Mouse (Mus musculus) ES-Bruce4 (cell line): ENCODE measurements around the gene C130032M10Rik. TPM values are rescaled to one million over a fixed set of nuclear protein-coding genes. Genes with fewer than 3 reads are reported as not detected.

Experiments used
- H3K27ac ChIP-seq: 2 replicates; pipeline ENCODE4 v1.5.1; 2012; ENCODE audit warnings: low read length, inconsistent platforms; ENCODE audit not compliant: insufficient read depth
- H3K27me3 ChIP-seq: 2 replicates; pipeline ENCODE4 v1.6.1; 2012; ENCODE audit warnings: mild to moderate bottlenecking, low read length, inconsistent platforms; ENCODE audit not compliant: control insufficient read depth, poor library complexity, insufficient read depth, severe bottlenecking
- H3K36me3 ChIP-seq: 2 replicates; pipeline ENCODE4 v1.6.1; 2012; ENCODE audit warnings: inconsistent platforms, mild to moderate bottlenecking, low read length, moderate library complexity; ENCODE audit not compliant: control insufficient read depth, poor library complexity, insufficient read depth, severe bottlenecking
- H3K4me1 ChIP-seq: one replicate; pipeline ENCODE4 v1.8.1; 2011; ENCODE audit warnings: low read length; ENCODE audit not compliant: control insufficient read depth, insufficient read depth
- H3K4me3 ChIP-seq: 2 replicates; pipeline ENCODE4 v1.5.1; 2011; ENCODE audit warnings: low read depth, mild to moderate bottlenecking, low read length
- H3K9ac ChIP-seq: 2 replicates; pipeline ENCODE4 v1.6.1; 2012; ENCODE audit warnings: low read depth, mild to moderate bottlenecking, inconsistent platforms; ENCODE audit not compliant: poor library complexity, severe bottlenecking
- H3K9me3 ChIP-seq: replicated peaks from 2 replicates; pipeline ENCODE4 v1.6.1; 2012; ENCODE audit warnings: mild to moderate bottlenecking, low read length, inconsistent platforms; ENCODE audit not compliant: control insufficient read depth, poor library complexity, insufficient read depth, severe bottlenecking
- CTCF ChIP-seq: IDR thresholded peaks from one replicate; pipeline ENCODE4 v1.8.1; 2011; ENCODE audit warnings: low read depth, low read length
- EP300 ChIP-seq: IDR thresholded peaks from 2 replicates; pipeline ENCODE4 v1.6.1; 2011; ENCODE audit warnings: low read depth, low read length; ENCODE audit not compliant: insufficient read depth
- POLR2A ChIP-seq: IDR thresholded peaks from one replicate; pipeline ENCODE4 v1.8.1; 2011; ENCODE audit warnings: low read length; ENCODE audit not compliant: insufficient read depth
- polyA plus RNA-seq: library from polyadenylated mRNA; stranded (reverse); fragments of >200 nt; gene quantifications from 2 replicates; pipeline ENCODE4 v1.2.4, GENCODE M21; 2011; ENCODE audit warnings: low read depth; ENCODE audit not compliant: missing spikeins, insufficient read depth, insufficient read length

Gene C130032M10Rik
- polyA plus RNA-seq, 1 experiment: not detected

DNA sequence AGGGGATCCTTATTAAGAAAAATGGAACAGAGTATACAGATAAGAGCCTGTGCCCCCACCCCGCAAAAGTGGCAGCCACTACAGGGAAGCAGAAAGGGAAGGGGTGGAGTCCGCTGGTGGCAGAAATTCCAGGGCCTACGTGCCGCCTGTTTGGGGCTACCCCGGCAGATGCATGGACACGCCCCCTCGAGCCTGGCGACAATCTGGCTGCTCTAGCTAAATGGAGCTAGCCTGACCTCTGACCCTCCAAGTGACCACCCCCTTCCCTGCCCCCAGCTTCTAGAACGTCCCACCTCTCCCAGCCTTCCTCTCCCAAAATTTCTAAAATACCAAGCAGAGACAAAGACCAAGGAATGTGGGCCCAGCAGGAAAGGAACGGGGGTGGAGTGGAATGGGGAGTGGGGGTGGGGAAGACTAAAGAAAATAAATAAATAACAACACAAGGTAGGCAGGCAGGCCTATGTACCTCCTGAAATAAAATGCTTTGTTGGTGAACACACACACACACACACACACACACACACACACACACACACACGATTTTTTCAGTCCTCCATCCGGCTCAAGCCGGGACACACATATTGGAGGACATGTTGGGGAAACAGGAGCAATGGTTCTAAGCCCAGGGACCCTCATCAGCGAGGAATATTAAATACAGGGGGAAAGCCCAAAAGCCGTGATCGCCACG, 12.6 kb downstream of the C130032M10Rik start:
- Histone ChIP-seq H3K9ac (peak overlapping the region; percentile 44), H3K9me3 (no peaks in the 10 kb centered on the region), H3K36me3 (peaks cover 11% of the 10 kb centered on the region), H3K4me3 (peak overlapping the region; percentile 52), H3K27me3 (no peaks in the 10 kb centered on the region), H3K27ac (peak overlapping the region; percentile 97), H3K4me1 (peaks cover 3% of the 10 kb centered on the region)
- TF ChIP-seq EP300 (peak; percentile 97), POLR2A (no peak), CTCF (no peak)

- H3K4me1 ChIP-seq: peaks cover 3% of the 10 kb centered on the region
- no peaks in the 10 kb centered on the region for H3K27me3 ChIP-seq
- no peaks in the 10 kb centered on the region for H3K9me3 ChIP-seq
- peak overlapping the region; percentile 52 for H3K4me3 ChIP-seq
- H3K36me3 ChIP-seq: peaks cover 7% of the 10 kb centered on the region
- H3K27ac ChIP-seq: peak overlapping the region; percentile 97
- TF ChIP-seq EP300: no peak
- TF ChIP-seq POLR2A: no peak
- TF ChIP-seq CTCF: no peak
- H3K9ac ChIP-seq: peak overlapping the region; percentile 44
Observed at GRCm38 (mm10) chr9:114528680-114529048, 13.2 kb downstream of the C130032M10Rik start.

DNA sequence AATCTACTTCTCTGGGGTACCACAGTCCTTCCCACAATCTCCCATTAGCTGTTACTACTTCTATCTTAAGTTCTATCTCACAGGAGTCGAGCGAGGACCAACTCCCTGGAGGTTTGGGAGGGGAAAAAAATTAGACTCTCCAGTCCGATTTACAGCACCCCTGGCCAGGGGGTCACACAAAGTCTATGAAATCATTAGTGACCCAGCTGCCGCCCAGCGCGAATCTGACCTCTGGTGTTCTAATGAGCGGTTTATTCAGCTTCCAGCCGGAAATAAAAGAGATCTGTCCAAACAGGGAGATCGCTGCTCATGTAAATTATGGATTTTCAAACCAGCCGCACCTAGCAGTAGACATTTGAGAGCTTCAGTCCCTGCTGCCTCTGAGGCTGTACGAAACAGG, 15.8 kb downstream of the C130032M10Rik start:
- 0 out of 2 replicates have a peak overlapping the region, but pooled peaks have one; percentile 19 for H3K4me3 ChIP-seq

DNA sequence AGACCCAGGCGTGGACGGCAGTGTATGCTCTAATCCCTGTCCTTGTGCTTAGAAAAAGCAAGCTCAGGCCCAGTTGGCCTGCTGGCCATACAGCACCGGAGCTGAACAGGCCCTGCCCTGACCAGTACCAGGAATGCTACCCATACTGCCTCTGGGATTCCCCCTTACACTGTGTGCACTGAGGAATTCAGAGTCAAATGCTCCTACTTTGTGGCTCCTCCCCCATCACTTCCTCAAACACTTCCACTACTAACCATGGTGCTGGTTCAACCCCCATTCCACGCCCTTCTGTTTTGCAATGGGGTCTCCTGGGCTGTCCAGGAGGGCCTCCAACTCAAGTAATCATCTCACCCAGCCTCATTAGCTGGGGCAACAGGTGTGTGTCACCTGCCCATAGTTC, 18.4 kb downstream of the C130032M10Rik start:
- peak overlapping the region; percentile 12 for H3K4me3 ChIP-seq
- H3K9me3 ChIP-seq: no peaks in the 10 kb centered on the region
- peak overlapping the region; percentile 46 for H3K27ac ChIP-seq
- H3K36me3 ChIP-seq: peaks cover under 1% of the 10 kb centered on the region; the same call in 1 of the 2 replicates
- H3K4me1 ChIP-seq: peaks cover 7% of the 10 kb centered on the region
- H3K27me3 ChIP-seq: no peaks in the 10 kb centered on the region
- no peak overlapping the region for H3K9ac ChIP-seq
- TF ChIP-seq POLR2A: no peak
- no peak for TF ChIP-seq CTCF
- TF ChIP-seq EP300: 0 out of 2 replicates have a peak, but pooled peaks have one; percentile 67

More for the DNA sequence above, 15.8 kb downstream of the C130032M10Rik start:
- Histone ChIP-seq H3K9me3 (no peaks in the 10 kb centered on the region), H3K9ac (peak overlapping the region; percentile 39; the same call in 1 of the 2 replicates), H3K27ac (peak overlapping the region; percentile 79), H3K4me1 (peaks cover 7% of the 10 kb centered on the region), H3K36me3 (no peaks in the 10 kb centered on the region), H3K27me3 (no peaks in the 10 kb centered on the region)
- TF ChIP-seq CTCF (no peak), POLR2A (no peak), EP300 (no peak)

DNA sequence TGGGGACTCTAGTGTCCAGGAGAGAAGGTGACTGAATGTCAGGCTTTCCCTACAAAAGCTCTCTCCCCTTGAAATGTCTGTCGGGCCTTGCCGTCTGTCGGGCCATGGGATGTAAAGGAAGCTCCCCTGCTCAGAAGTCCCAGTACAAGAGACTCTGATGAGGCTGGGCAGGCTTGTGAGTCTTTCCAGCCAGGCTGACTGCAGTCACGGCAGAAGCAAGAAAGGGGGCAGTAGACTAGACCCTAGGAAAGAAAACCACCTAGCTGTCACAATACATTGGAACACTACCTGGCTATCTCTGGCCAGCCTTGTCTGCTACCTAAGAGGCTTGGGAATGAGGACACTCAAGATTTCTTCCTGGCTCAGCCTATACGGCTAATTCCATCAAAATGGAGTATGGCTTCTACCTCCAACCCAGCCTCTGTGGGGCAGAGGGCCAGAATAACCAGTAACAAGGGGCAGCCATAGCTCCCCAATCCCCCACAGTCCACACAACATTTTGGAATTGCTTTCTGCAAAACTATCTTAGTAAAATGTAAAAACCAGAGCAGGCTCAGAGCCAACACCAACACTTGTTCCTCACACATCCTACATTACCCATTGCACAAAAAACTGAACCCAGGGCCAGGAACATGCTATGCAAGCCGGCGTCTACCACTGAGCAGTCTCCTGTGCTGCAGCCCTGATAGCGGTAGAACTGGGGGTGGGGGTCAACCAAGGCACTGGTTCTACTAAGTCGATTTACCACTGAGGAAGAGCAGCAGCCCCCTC, 19.4 kb downstream of the C130032M10Rik start:
- TF ChIP-seq CTCF: peak; percentile 40
- TF ChIP-seq EP300: no peak
- no peak overlapping the region for H3K4me3 ChIP-seq
- H3K9ac ChIP-seq: no peak overlapping the region; the same call in 1 of the 2 replicates
- H3K4me1 ChIP-seq: peaks cover 9% of the 10 kb centered on the region
- H3K27me3 ChIP-seq: no peaks in the 10 kb centered on the region
- H3K27ac ChIP-seq: peak overlapping the region; percentile 39
- H3K9me3 ChIP-seq: no peaks in the 10 kb centered on the region
- peaks cover 2% of the 10 kb centered on the region; the same call in 1 of the 2 replicates for H3K36me3 ChIP-seq
